Mouse (Mus musculus): ENCODE measurements around the gene Mgea5.

Mgea5 gene

DNA sequence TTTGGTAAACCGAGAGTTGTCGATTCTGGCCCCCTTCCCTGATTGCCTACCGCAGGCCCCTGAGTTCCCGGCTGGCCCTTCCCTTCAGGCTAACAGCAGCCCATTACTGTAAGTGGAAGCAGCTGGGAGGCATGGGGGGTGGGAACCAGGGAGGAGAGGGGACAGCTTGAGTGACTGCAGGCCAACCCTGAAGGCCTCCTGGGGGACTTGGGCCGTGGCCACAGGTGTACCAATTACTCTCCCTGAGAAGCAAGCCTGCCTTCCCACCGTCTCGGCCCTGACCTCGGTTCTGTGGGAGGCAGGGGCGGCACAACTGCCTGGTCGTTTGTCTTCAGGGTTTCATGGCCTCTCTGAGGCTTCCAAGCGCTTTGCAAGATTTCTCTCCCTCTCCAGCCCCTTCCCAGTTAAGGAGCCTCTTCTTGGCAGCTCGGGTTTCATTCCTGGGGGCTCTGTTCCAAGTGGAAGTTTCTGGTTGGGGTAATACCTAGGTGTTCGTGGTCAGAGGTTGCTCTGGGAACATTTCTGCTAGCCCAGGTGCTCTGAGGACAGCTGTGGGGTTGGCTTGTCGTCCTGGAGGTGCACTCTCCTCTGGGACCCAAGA is 57.9 kb downstream of the Mgea5 start:
- DNase-seq = no peak

DNA sequence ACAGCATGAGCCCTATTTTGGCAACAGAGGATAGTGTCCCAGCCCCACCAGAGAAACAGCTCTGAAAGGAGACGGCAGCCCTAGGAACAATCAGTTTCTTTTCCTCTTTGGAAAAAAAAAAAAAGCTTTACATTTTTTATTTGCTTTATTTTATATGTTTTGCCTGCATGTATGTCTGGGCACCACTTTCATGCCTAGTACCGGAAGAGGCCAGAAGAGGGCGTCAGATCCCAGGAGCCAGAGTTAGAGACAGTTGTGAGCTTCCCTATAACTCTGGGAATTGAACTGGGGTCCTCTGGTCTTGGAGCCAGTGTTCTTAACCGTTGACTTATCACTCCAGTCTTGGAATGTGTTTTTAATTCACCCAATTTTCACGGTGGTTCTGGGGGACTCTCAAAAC is 61.4 kb downstream of the Mgea5 start:
- DNase-seq = no peak

DNA sequence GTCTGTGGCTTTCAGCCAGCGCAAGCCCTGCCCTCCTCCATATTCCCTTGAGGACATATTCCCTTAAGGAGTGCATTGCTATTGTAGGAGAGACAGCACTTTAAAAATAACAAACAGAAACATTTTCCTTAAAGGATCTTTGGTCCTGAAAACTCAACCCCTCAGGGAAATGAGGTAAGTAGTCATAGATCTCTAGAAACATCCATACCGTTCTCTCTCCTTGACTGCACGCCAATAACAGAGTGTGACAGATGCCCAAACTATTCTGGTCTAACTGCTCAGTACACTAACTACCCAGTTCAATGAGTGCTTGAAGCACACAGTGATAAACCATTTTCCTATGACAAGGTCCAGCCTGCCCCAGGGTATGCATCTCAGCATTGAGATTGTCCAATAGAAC is 65.4 kb downstream of the Mgea5 start:
- DNase-seq = no peak

DNA sequence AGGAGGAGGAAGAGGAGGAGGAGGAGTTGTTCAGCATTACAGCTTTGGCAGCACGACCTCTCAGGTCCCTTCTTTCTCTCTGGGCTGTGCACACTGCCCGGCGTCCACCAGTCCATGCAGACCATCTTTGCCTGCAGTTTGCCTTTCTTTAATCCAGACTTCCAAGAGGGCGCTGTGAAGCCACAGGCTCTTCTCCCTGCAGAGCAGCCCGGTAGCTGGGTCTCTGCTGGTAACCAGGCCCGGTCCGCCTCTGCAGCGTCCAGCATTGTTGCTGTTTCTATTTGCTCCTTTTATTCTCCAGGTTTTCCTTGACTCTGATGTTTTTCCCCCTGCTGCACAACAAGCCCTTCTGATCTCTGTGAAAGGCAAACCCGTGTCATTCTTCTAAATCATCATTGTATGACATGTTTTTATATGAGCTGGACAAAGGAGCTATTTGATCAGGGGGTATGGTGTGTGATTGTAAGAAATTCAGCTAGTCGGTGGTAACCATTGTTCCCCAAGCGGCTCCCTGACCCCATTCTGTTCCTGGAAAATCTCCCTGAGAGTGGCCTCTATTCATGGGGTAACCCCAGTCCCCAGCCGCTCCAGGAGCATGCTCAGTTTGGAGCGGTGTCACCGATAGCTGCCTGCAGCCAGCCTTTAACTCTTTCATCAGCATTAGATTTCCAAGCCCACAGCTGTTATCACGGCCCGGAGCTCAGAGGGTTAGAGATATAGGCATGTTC is 66.0 kb downstream of the Mgea5 start:
- DNase-seq = peak; percentile 41 to 43

DNA sequence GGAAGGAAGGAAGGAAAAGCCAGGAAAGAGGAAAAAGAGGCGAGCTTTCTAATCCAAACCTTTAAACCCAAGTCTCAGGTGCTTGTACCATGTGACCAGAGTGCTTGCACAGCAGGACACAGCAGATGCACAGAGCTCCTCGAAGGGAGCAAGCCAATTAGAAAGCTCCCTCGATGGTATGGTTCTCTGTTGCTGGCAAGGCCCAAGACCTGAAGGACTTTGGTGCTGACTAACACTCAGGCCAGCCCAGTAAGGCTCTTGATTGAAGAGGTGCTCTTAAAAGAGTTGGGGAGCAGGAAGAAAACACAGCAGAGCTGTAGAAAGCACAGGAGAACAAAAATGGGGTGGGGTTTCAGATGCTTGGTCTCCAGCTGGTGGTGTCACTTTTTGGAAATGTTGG is 74.9 kb downstream of the Mgea5 start:
- DNase-seq = peak in 1 of 2 experiments; percentile 35

Measured in lung, postnatal 4 days (tissue).